Mouse (Mus musculus): ENCODE results near the gene Lipc.

Gene Lipc

DNA sequence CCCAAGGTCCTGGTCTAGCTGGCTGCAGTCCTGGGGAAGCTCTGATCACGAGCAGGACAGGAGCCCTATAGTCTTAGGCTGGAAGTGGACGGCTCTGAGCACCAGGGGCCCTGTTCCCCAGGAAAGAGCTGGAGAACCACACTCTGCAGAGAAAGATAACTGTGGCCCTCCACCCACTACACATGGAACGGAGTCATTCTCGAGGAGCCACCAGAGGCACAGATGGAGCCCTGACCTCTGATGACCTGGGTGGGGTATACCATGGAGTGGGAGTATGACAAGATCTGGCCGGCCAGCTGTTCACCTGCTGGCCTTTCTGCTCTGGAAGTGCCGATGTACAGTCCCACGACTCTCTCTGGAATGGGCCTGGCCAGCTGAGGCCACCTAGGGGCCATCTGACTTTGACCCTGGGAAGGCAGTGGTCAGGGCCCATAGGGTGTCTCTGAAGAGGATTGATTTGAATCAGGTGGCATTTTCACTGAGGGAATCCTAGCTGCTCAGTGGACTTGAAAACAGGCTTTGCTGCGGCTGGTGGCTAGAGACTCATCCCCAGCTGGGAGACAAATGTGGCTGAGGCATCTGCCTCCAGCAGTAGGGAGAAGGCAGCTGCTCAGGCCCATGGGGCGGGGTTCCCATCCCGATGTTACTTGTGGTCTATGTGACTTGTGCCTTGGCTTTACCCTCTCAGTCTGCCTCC, 37.2 kb downstream of the Lipc start:
- peak; percentile 36 for DNase-seq (ENCODE audit: low spot score)

DNA sequence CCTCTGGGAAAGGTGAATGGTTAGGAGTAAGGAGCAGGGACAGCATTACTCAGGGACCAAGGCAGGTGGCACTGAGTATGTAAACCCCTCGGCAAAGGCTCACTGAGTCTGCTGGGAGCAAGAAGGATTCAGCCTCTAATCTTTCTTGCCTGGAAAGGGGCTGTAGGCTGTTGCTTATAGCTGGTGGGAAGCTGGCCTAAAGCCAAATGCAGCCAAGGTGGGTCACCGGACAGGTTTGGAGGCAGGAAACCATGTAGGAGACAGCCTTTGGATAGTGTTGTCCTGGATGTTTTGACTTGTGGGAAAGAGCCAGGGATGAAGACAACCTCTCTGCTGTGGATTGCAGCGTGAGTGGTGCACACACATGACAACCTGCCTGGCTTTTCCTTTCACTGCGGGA, 40.9 kb downstream of the Lipc start:
- no peak for DNase-seq (ENCODE audit: low spot score)

DNA sequence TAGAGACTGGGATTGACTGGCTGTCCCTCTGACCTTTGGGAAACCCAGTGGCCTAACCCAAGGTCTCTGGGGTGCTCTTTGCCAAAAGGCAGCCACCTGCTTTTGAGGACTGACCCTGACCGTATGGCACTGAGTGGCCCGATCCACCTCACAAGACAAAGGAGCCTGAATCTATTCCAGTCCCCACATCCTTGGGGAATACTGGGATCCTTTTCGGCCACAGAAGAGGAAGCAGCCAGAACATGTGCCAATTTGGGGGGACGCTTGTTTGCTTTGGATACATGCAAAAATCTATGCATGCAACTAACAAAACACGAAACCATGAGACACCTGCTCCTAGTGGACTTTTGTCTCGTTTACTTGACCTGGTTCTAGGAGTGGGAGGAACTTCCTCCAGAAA, 41.7 kb downstream of the Lipc start:
- no peak for DNase-seq (ENCODE audit: low spot score)

DNA sequence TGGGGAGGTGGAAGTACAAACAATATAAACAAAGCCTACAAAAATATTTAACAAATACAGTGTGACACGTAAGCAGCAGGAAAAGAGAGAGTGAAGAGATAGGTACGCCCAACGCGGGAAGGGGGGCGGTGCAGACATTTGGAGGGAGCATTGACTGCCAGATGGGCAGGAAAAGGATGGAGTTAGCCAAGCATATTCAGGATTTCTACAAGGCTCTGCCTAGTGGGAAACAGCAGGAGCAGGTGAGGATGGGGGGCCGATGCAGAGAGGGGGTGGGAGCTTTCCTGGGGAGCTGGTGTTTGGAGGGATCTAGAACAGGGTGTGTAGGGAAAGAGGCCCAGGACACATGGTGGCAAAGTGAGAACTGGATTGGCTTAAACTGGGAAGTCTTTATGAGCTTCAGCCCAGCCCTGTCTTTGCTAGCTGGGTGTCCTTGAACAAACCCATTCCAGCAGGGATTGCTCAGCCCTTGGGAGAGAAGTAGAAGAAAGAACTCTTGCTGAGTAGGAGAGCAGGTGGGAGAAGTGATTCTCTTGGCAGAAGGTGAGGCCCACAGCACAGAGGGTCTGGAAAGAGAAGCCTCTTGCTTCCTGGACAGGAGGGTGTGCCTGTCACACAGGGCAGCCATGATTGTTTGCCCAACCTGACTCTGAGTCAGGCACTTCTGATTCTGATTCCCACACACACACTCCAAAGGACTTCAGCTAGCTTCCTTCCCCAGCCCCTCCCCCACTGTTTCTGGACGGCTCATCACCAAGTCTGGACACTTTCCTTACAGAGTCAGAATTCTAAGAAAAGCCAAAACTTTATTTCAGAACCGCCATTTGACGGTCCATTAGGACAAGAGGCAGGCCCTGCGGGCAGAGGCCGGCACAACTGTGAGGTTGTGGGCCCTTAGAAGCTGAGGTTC, 49.0 kb downstream of the Lipc start:
- no peak for DNase-seq (ENCODE audit: low spot score)

DNA sequence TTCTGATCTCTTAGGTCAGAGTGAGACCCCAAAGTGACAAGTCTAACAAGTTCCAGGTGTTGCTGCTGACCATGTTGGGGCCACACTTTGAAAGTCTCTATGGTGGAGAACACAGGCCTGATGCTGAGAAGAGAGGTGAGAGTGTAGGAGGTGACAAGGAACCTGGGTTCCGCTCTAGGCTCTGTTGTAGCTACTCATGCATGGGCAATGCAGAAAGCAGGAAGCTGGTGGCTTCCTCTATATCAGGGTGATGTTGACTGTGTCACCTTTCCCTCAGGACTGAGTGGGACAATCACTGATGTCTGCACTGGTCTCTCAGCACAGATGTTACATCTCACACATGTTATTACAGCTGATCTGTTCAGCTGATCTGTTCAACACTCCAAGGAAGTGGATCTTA, 57.8 kb downstream of the Lipc start:
- DNase-seq (ENCODE audit: low spot score): no peak

DNA sequence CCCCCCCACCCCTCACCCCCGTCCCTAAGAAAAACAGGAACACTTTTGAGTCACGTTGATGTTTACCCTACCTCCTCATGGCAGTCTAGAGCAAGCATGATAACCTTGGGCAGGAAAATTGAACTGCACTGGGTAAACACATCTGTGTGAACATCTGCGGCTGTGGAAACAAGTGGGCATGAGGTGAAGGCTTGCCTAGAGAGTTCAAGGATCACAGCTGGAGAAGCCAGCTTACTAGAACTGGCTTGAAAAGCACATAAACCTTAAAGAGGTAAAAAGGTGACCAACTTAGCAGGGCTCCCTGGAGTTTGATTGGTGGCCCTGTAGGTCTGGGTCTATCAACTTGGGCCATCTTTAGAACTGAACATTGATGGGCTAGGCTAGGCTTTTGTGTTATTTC, 58.5 kb downstream of the Lipc start:
- peak; percentile 19 for DNase-seq (ENCODE audit: low spot score)

DNA sequence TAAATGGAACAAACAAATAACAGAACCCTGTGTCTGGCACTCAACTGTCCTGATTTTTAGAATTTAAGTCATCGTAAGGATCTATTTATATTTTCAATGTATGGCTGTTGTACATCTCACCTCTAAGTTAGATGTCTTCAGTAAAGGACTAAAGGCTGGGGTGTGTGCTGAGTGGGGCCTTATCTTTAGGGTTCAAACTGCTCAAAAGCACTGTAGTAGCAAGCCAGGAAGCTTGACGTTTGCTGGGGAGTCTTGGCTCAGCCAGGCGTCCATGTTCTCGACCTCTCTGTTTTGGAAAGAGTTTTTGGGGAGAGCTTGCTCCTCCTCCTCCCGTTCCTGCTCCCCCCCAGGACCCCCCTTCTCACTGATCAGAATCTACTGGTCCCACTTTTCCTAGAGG, 59.4 kb downstream of the Lipc start:
- no peak for DNase-seq (ENCODE audit: low spot score)

DNA sequence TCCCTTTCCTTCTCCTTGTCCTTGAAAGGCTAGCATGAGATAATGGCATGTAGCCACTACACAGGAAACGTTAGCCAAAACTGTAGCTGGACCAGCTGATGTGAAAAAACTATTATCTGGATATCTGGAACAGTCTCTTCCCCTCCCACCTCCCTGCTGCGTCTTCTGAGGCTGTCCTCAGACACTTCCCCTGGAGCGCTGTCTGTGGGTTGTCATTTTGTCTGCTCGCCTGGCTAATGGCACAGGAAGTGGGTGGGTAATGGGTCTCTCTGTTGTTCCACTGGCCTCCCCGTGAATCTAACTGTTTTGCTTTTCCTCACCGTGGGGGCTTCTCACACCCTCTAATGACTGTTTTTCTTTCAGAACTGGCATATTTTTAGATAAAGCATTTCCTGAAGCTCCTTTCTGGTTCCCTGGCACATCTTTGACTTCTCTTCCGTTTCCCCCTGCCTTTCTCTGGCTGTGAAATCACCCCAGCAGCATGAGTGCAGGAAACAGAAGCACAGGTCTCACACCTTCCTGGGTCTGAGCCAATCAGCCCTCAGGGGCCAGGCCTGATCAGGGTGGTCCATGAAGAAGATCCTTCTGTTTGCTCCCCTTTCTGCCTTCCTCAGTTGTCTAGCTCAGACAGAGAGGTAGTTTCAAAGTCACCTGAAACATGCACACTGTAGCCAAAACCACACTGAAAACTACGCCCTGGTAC, 60.4 kb downstream of the Lipc start:
- DNase-seq (ENCODE audit: low spot score): peak; percentile 24

DNA sequence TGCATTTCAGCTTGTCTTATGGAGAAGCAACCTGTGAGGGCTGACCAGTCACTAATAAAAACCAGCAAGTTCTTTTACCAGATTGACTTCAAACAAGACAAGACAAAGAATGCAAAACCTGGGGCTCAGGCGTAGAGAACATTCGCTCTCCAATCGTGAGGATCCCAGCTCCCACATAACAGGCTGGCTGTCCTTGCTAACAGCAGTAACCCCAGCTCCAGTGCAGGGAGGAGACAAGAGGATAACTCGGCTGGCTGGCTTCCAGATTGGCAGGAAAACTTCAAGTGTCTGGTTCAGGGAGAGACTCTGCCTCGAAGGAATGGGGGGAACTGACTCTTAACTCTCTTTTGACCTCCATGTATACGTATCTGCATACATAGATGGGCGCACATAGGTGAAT, 61.3 kb downstream of the Lipc start:
- DNase-seq (ENCODE audit: low spot score): no peak

DNA sequence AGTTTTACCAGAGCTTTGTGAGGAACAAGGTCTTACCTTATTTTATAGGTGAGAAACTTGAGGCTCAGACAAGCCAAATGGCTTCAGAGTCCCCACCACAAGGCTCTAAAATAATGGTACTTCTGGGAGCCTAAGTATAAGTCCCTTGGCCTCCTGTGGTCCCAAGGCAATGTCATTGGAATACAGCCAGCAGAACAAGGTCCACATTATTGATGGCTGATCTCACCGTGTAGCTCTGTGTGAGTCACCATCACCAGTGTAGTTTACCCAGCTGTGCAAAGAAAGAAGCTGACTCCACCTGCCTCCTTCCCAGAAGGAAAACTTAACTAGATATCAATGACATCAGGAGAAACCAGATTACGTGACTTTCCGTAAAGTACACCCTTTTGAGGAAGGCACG, 63.1 kb downstream of the Lipc start:
- no peak for DNase-seq (ENCODE audit: low spot score)

DNA sequence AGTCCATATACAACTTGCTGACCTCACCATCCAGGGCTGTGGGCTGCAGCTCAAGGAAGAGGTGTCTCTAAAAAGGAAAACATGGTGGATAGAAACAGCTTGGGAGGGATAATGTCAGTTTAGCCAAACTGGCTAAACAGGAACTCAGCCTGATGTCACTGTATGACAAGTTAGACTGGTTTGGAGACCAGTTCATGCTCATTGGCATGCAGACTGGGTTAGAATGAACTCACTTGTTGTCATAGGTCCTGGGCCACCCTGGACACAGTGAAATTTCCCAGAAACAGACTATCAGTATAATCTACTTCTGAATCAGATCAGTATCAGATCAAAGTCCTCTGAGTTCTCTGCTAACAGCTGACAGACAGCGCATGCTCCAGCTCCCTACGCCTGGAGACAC, 63.5 kb downstream of the Lipc start:
- no peak for DNase-seq (ENCODE audit: low spot score)

DNA sequence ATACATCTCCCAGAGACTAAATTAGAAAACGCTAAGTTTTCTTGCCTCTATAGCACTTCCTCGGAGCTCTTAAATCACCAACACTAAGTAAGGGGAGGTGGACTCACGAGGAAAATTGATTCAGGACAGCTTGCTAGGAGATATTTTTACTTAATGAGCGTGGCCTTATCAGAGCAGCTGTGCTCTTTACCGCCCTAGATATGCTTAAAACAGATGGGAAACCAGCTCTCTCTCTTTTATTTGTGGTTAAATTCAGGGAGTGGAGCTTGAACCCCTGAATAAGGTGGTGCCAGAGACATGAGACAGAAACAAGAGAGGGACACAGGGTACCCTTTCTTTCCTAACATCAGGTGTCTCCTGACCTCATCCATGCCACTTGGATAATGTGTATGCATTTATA, 70.0 kb downstream of the Lipc start:
- DNase-seq (ENCODE audit: low spot score): no peak

DNA sequence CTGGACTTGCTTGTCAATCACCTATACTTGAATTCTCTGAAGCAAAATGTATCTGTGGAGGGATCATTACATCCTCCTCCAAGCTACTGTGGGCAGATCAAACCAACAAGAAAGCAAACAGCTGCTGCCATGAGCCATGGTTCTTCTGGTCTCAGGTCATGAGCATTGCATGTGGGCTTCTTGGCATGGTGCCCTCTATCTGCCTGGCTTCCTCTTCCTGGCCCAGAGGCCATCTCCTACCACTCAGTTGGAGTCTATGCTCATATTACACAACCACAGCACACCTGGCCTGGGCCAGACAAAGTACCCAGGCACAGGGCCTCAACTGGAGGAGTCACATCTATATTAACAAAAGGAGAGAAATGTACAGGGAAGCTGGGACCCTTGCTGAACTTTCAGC, 73.2 kb downstream of the Lipc start:
- no peak for DNase-seq (ENCODE audit: low spot score)

DNA sequence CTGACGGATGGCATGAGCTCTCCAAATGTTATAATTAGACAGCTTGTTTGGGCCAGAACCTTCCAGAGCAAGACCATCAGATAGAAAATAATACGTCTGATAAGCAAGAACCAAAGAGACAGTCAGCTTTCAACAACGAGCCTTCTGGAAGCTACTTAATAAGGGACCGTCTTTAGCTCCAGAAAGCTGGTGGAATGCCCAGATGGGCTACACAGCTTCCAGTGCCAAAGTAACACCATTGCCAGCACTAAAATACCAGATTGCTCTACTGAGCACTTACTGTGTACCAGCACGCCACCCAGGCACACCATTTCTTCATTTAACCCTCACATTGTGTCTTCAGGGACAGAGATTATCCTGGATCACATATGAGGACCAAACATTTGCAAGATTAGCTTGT, 73.9 kb downstream of the Lipc start:
- DNase-seq (ENCODE audit: low spot score): no peak

DNA sequence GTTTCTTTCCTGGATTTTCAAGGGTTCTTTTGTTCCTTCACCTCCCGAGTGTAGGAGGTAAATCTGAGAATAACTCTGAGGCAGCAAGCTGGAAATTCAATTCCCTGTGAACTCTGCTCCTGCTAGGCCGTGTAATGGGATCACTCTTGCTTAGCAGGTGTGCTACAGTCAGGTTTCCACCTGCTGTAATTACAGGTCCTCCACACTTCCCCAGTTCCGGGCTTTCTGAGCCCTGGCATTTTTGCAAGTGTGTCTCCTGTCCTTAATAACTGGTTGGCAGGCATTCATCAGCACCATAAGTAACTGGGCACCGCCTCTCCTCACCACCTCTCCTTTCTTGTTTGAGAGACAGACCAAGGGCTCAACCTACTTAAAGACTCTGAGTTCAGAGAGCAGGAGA, 76.5 kb downstream of the Lipc start:
- DNase-seq (ENCODE audit: low spot score): no peak

DNA sequence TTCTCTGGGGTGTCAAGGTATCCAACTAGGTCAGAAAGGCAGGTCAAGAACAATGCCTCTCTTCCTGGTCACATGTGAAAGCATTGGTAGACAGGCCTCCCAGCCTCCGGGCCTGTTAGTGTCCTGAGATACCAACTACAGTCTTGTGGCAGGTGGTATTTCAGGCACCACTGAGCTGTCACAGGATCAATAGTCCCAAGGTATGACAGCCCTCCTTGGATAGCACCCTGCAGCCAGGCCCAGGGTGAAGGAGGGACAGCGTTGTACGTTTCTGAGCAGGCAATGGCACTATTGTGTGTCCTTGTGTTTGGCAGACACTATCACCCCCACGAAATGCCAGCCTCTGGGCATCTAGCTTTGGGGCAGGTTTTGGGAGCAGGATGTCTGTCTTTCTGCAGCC, 77.0 kb downstream of the Lipc start:
- DNase-seq (ENCODE audit: low spot score): no peak

DNA sequence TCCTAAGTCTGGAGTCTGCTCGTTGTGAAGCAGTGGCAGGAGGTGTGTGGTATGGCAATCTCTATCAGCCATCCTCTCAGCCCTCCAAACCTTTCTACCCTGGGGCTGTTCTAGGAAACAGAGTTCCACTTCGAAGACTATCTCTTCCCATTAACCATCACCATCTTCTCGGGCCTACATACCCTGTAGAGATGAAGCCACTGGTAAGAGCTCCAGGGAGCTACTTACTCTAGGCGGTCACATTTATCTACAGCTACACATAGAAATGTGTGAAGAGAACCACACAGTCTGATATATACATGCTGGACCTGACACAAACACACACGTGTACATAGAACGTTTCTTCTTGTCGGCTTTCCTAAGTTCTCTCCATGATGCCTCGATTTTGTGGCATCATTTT, 79.4 kb downstream of the Lipc start:
- DNase-seq (ENCODE audit: low spot score): no peak

DNA sequence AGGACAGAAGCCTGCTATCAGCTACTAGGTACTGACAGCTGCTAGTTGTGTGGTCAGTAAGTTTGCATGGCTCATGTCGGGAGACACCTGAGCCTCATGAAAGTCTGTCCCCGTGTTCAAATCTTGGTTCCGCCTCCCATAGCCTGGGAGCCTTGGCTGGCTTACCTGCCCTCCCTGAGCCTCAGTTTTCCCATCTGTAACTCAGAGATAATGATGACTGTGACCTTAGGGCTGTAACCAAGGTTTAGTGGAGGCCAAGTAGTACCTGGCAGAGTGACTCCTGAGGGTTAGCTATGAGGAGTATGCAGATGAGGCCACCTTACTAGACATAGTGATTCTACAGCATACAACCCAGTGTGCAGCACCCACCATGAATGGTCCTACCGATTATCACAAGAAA, 81.7 kb downstream of the Lipc start:
- no peak for DNase-seq (ENCODE audit: low spot score)

DNA sequence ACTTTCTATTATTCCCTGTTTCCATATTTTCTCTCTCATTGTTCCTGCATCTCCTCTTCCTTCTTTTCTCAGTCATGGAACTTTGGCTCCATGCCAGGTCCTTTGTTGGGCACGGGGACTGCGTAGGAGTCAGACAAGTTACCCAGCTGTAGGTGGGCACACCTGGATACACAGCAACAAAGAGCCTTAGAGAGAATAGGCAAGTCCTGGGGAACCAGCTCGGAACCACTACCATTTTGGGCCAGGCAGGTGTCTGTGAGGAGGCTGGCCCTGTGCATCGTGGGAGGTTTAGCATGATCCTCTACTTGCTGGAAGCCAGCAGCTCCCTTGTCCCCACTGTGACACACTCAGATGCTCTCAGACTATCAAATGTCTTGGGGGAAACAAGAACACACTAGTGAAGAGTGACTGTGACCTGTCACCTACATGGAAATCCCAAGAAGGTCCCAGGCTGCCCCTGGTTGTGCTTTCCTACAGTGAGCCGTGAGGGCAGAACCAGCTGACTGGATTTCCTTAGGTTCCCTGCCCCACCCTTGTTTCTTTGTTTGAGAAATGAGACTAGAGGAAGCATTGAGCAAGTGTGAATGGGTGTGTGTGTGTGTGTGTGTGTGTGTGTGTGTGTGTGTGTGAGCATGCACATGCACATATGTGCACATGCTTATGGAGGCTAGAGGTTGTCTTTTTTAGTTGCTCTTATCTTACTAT, 82.7 kb downstream of the Lipc start:
- no peak for DNase-seq (ENCODE audit: low spot score)

DNA sequence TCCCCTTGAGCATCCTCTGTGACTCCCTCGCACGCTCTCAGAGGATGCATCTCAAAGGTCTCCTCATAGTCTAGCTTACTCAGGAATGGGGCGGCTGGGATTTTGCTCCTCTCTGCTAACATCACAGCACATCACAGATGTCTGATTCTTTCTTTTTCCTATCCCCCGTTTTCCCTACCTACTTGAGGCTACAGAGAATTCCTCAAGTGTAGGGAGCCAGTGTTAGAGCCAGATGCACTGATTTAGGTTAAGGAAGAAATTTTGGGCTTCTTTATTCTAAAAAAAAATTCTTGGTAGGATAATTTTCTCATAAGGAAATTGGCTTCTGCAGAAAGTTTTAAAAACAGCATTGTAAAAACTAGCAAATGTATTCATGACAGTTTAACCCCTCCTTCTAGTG, 84.6 kb downstream of the Lipc start:
- no peak for DNase-seq (ENCODE audit: low spot score)

DNA sequence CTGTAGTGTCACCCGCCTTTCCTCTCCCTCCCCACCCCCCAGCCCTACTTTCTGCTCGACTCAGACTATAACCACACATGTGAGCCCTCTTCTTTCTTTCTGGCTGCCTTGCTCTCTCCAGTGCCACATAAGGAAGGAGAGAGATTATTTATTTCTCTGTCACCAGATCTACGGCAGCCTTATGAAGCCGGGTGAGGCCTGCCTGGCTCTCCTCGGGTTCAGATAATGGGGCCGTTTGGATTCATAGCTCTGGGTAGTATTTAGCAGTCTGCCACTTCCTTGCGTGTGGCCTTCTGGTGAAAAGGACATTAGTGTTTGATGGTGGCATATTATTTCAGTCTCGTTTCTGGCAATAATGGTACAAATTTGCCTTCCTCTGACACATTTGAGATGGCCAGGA, 88.0 kb downstream of the Lipc start:
- DNase-seq (ENCODE audit: low spot score): no peak

DNA sequence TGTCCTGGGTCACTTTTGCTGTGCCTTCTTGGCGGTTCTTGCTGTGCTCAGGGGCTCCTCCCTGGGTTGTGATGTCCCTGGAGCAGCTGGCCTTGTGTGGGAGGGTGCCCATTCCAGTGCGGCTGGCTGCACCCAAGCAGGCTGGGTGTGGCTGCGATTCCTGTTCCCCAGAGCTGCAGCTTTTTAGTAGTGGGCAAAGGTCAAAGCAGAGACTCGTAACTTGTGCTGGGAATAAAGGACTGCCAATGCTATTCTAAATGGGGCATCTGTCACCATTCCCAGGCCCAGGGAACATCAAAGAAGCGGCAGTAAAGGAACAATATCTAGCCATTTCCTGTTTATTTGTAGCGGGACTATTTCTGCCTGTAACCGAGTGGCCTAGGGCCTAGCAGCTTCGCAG, 88.7 kb downstream of the Lipc start:
- DNase-seq (ENCODE audit: low spot score): peak; percentile 68

Measured in embryo, embryonic 10.5 days (tissue).